Mouse (Mus musculus) kidney, postnatal 0 days (tissue): Measurements from ENCODE around the gene Scn1a. TPM values are rescaled to one million over a fixed set of nuclear protein-coding genes. Genes with fewer than 3 reads are reported as not detected.

Experiments used
- ATAC-seq: fragments of 200-750 bp; cut with Nextera tagmentation; replicated peaks from 2 replicates; pipeline ENCODE4 v1.8.0; 2017; ENCODE audit warnings: low read depth, moderate number of reproducible peaks, moderate TSS enrichment, moderate library complexity; ENCODE audit not compliant: low FRiP score
- DNase-seq: peaks from one replicate; pipeline ENCODE4 v3.0.0-alpha.2; 2016; ENCODE audit warnings: low spot score
- H3K27ac ChIP-seq: fragments of 300-500 bp; sonication (generic); 2 replicates; pipeline ENCODE4 v1.5.1; 2014; ENCODE audit warnings: mild to moderate bottlenecking
- H3K27me3 ChIP-seq: fragments of 300-500 bp; sonication (generic); 2 replicates; pipeline ENCODE4 v1.6.1; 2014; ENCODE audit warnings: low read length, mixed read lengths; ENCODE audit not compliant: insufficient read depth
- H3K36me3 ChIP-seq: fragments of 300-500 bp; sonication (generic); 2 replicates; pipeline ENCODE4 v1.6.1; 2014; ENCODE audit warnings: low read length, mixed read lengths; ENCODE audit not compliant: insufficient read depth
- H3K4me1 ChIP-seq: fragments of 300-500 bp; sonication (generic); replicated peaks from 2 replicates; pipeline ENCODE4 v1.6.1; 2014; ENCODE audit warnings: antibody characterized with exemption, low read length, mixed read lengths; ENCODE audit not compliant: insufficient read depth
- H3K4me2 ChIP-seq: fragments of 300-500 bp; sonication (generic); 2 replicates; pipeline ENCODE4 v1.6.1; 2014; ENCODE audit warnings: mild to moderate bottlenecking, low read length, moderate library complexity, mixed read lengths
- H3K4me3 ChIP-seq: fragments of 300-500 bp; sonication (generic); replicated peaks from 2 replicates; pipeline ENCODE4 v1.5.1; 2014; ENCODE audit warnings: low read depth, low read length
- H3K9ac ChIP-seq: fragments of 300-500 bp; sonication (generic); 2 replicates; pipeline ENCODE4 v1.6.1; 2014; ENCODE audit warnings: low read depth, low read length
- H3K9me3 ChIP-seq: fragments of 300-500 bp; sonication (generic); replicated peaks from 2 replicates; pipeline ENCODE4 v1.6.1; 2016; ENCODE audit warnings: low read length, inconsistent platforms, mixed read lengths
- CTCF ChIP-seq: IDR thresholded peaks from 2 replicates; pipeline ENCODE4 v1.5.1; 2016; ENCODE audit warnings: antibody characterized with exemption, low read depth, mild to moderate bottlenecking, moderate library complexity
- WGBS: fragments of 180-500 bp; shearing (Covaris S2); extraction: QIAGEN DNeasy Blood & Tissue Kit; methylation state at CpG from one replicate; pipeline ENCODE4 v1.1.7; 2014; 5-methylcytosine and 5-hydroxymethylcytosine counted together
- polyA plus RNA-seq: library from polyadenylated mRNA; unstranded; fragments of >200 nt; fragmentation: Nextera tagmentation; extraction: Ambion mirVana; gene quantifications from 2 replicates; pipeline ENCODE4 v1.2.1, GENCODE M21; 2015

The Scn1a gene
- polyA plus RNA-seq, 1 experiment from 2014 or later = 0.47 TPM

- WGBS = 25% methylated on average over 3 of the region's 3 CpGs
- TF ChIP-seq CTCF = no peak
- H3K4me3 ChIP-seq = no peak overlapping the region
- H3K36me3 ChIP-seq = no peaks in the 10 kb centered on the region
- no peak overlapping the region for H3K27ac ChIP-seq
- H3K27me3 ChIP-seq = no peaks in the 10 kb centered on the region
- DNase-seq (no peak), ATAC-seq (no peak)
- no peaks in the 10 kb centered on the region for H3K9me3 ChIP-seq
- H3K4me1 ChIP-seq = no peaks in the 10 kb centered on the region
- H3K4me2 ChIP-seq = no peak overlapping the region
- no peak overlapping the region for H3K9ac ChIP-seq
These were observed 168.1 kb downstream of the Scn1a start for GRCm38 (mm10) chr2:66272551-66272950.

GRCm38 (mm10) chr2:66256220-66257131, 184.2 kb downstream of the Scn1a start, which contains the start of gene Ttc21b:
Gene Ttc21b, minus strand, starts transcription at chr2:66256617.
- Histone ChIP-seq H3K27me3 (no peaks in the 10 kb centered on the region), H3K27ac (peak within 1 kb of the TSS; percentile 76), H3K4me1 (no peaks in the 10 kb centered on the region), H3K4me3 (peak within 1 kb of the TSS; percentile 89), H3K4me2 (peak within 1 kb of the TSS; percentile 77), H3K9ac (peak within 1 kb of the TSS; percentile 70), H3K9me3 (no peaks in the 10 kb centered on the region), H3K36me3 (peaks cover 6% of the 10 kb centered on the region; the same call in 1 of the 2 replicates)
- under 1% methylated on average over 56 of the region's 56 CpGs for WGBS
- peak; percentile 81 for TF ChIP-seq CTCF
- ATAC-seq (peak; percentile 99), DNase-seq (peak; percentile 100)

- no peak for TF ChIP-seq CTCF
- DNase-seq (no peak), ATAC-seq (no peak)
- Histone ChIP-seq H3K4me2 (no peak overlapping the region), H3K27ac (no peak overlapping the region), H3K9ac (no peak overlapping the region), H3K9me3 (no peaks in the 10 kb centered on the region), H3K27me3 (no peaks in the 10 kb centered on the region), H3K36me3 (peaks cover 23% of the 10 kb centered on the region; the same call in 1 of the 2 replicates), H3K4me3 (no peak overlapping the region), H3K4me1 (no peaks in the 10 kb centered on the region)
- 76% methylated on average over 1 of the region's 1 CpGs for WGBS
These were observed 196.6 kb downstream of the Scn1a start for GRCm38 (mm10) chr2:66244013-66244412.

- no peak for ATAC-seq
- TF ChIP-seq CTCF = no peak
These were observed 200.3 kb downstream of the Scn1a start for GRCm38 (mm10) chr2:66240334-66240733.

GRCm38 (mm10) chr2:66238886-66239285, 201.8 kb downstream of the Scn1a start:
- Histone ChIP-seq H3K4me3 (no peak overlapping the region), H3K9ac (no peak overlapping the region), H3K27ac (no peak overlapping the region), H3K4me1 (no peaks in the 10 kb centered on the region), H3K4me2 (no peak overlapping the region), H3K36me3 (peaks cover 10% of the 10 kb centered on the region; the same call in 1 of the 2 replicates), H3K27me3 (no peaks in the 10 kb centered on the region), H3K9me3 (no peaks in the 10 kb centered on the region)
- WGBS = 97% methylated on average over 5 of the region's 5 CpGs
- ATAC-seq (no peak), DNase-seq (no peak)
- TF ChIP-seq CTCF = no peak

More at GRCm38 (mm10) chr2:66240334-66240733, 200.3 kb downstream of the Scn1a start:
- H3K27me3 ChIP-seq = no peaks in the 10 kb centered on the region
- H3K27ac ChIP-seq = no peak overlapping the region
- DNase-seq = no peak
- no peaks in the 10 kb centered on the region for H3K4me1 ChIP-seq
- no peak overlapping the region for H3K9ac ChIP-seq
- no peak overlapping the region for H3K4me2 ChIP-seq
- H3K4me3 ChIP-seq = no peak overlapping the region
- peaks cover 8% of the 10 kb centered on the region; the same call in 1 of the 2 replicates for H3K36me3 ChIP-seq
- no peaks in the 10 kb centered on the region for H3K9me3 ChIP-seq
- 100% methylated on average over 1 of the region's 1 CpGs for WGBS

GRCm38 (mm10) chr2:66220954-66221353, 219.7 kb downstream of the Scn1a start:
- WGBS = 62% methylated on average over 7 of the region's 7 CpGs

More at GRCm38 (mm10) chr2:66220954-66221353, 219.7 kb downstream of the Scn1a start:
- no peak for DNase-seq
- H3K9me3 ChIP-seq = no peaks in the 10 kb centered on the region
- H3K4me3 ChIP-seq = no peak overlapping the region
- no peak for TF ChIP-seq CTCF
- no peak overlapping the region for H3K9ac ChIP-seq
- ATAC-seq = no peak
- no peaks in the 10 kb centered on the region for H3K27me3 ChIP-seq
- no peak overlapping the region for H3K4me2 ChIP-seq
- H3K36me3 ChIP-seq = peaks cover 3% of the 10 kb centered on the region; the same call in 1 of the 2 replicates
- no peaks in the 10 kb centered on the region for H3K4me1 ChIP-seq
- H3K27ac ChIP-seq = no peak overlapping the region

Other genes starting within 250 kb of the Scn1a start
- 9.6 and 11.3 TPM in 2 replicates for gene Ttc21b, start 184.2 kb downstream of the Scn1a start, polyA plus RNA-seq
- 0.40 and 0.57 TPM in 2 replicates for gene Scn9a, start 194.1 kb upstream of the Scn1a start, polyA plus RNA-seq